Mouse (Mus musculus) right cerebral cortex, adult 18-20 months (tissue): ENCODE results near the gene Dennd1a.

Experiments used
- DNase-seq: peaks from one replicate; pipeline ENCODE4 v3.0.0; 2022; ENCODE audit warnings: mixed read lengths

Gene Dennd1a

GRCm38 (mm10) chr2:38286733-38287551 is at the start of gene Dennd1a:
Gene Dennd1a, minus strand, starts transcription at chr2:38287390.
- peak; percentile 87 for DNase-seq

- no peak for DNase-seq
Measured at GRCm38 (mm10) chr2:38336606-38337005, 49.4 kb upstream of the Dennd1a start.

- DNase-seq, result no peak
Measured at GRCm38 (mm10) chr2:38333586-38334119, 46.5 kb upstream of the Dennd1a start.

GRCm38 (mm10) chr2:38326671-38327070 is 39.5 kb upstream of the Dennd1a start:
- DNase-seq, result no peak

- DNase-seq, result no peak
Measured at GRCm38 (mm10) chr2:38323380-38323779, 36.2 kb upstream of the Dennd1a start.

- DNase-seq, result no peak
Measured at GRCm38 (mm10) chr2:38320911-38321310, 33.7 kb upstream of the Dennd1a start.

- DNase-seq, result no peak
Measured at GRCm38 (mm10) chr2:38319086-38319485, 31.9 kb upstream of the Dennd1a start.

GRCm38 (mm10) chr2:38313399-38313798 is 26.2 kb upstream of the Dennd1a start:
- no peak for DNase-seq

- no peak for DNase-seq
Measured at GRCm38 (mm10) chr2:38312921-38313320, 25.7 kb upstream of the Dennd1a start.

GRCm38 (mm10) chr2:38305152-38305551 is 18.0 kb upstream of the Dennd1a start:
- no peak for DNase-seq

GRCm38 (mm10) chr2:38300941-38301340 is 13.8 kb upstream of the Dennd1a start:
- no peak for DNase-seq

GRCm38 (mm10) chr2:38295939-38296338 is 8.7 kb upstream of the Dennd1a start:
- DNase-seq, result no peak

GRCm38 (mm10) chr2:38291526-38291925 is 4.3 kb upstream of the Dennd1a start:
- DNase-seq, result no peak

- no peak for DNase-seq
Measured at GRCm38 (mm10) chr2:38288226-38288625, 1.0 kb upstream of the Dennd1a start.

GRCm38 (mm10) chr2:38286433-38286732 is 807 bp downstream of the Dennd1a start:
- no peak for DNase-seq

GRCm38 (mm10) chr2:38285781-38286432 is 1.3 kb downstream of the Dennd1a start:
- DNase-seq, result no peak

GRCm38 (mm10) chr2:38283961-38284360 is 3.2 kb downstream of the Dennd1a start:
- no peak for DNase-seq

GRCm38 (mm10) chr2:38280376-38280775 is 6.8 kb downstream of the Dennd1a start:
- no peak for DNase-seq

- DNase-seq, result no peak
Measured at GRCm38 (mm10) chr2:38274973-38275372, 12.2 kb downstream of the Dennd1a start.

GRCm38 (mm10) chr2:38263653-38264052 is 23.5 kb downstream of the Dennd1a start:
- DNase-seq, result no peak

- no peak for DNase-seq
Measured at GRCm38 (mm10) chr2:38259052-38259451, 28.1 kb downstream of the Dennd1a start.

GRCm38 (mm10) chr2:38237616-38238015 is 49.6 kb downstream of the Dennd1a start:
- DNase-seq, result no peak

- DNase-seq, result no peak
Measured at GRCm38 (mm10) chr2:38235593-38235992, 51.6 kb downstream of the Dennd1a start.

- DNase-seq, result no peak
Measured at GRCm38 (mm10) chr2:38229882-38230281, 57.3 kb downstream of the Dennd1a start.
